Mouse (Mus musculus) C2C12 (cell line): ENCODE data around the gene Nexn.

Experiments
- CEBPB ChIP-seq: IDR thresholded peaks from one replicate; pipeline ENCODE4 v1.6.1; 2011; ENCODE audit warnings: low read depth, mild to moderate bottlenecking, control low read depth, moderate library complexity
- CTCF ChIP-seq: IDR thresholded peaks from one replicate; pipeline ENCODE4 v1.5.1; 2011; ENCODE audit not compliant: control insufficient read depth, insufficient read depth, insufficient read length
- MAX ChIP-seq: IDR thresholded peaks from one replicate; pipeline ENCODE4 v1.6.1; 2011; ENCODE audit warnings: mild to moderate bottlenecking, control low read depth
- MYOD1 ChIP-seq: IDR thresholded peaks from one replicate; pipeline ENCODE4 v1.6.1; 2011; ENCODE audit warnings: low read depth; ENCODE audit not compliant: control insufficient read depth, insufficient read length
- USF1 ChIP-seq: IDR thresholded peaks from one replicate; pipeline ENCODE4 v1.6.1; 2011; ENCODE audit warnings: low read depth, mild to moderate bottlenecking, control low read depth, moderate library complexity

GRCm38 (mm10) chr3:152229271-152229670 is 36.9 kb downstream of the Nexn start:
- TF ChIP-seq CTCF (no peak), USF1 (no peak), MYOD1 (no peak), CEBPB (no peak), MAX (no peak)
